ENCODE assay signal across 8 mouse cellular contexts in genomic region chr11:54931405-54932093, GRCm38 (mm10). TPM values are rescaled to one million over a fixed set of nuclear protein-coding genes. Genes with fewer than 3 reads are reported as not detected.
DNase-seq lines count a peak whose midpoint lies in the region; ATAC-seq and TF ChIP-seq lines count a peak whose summit lies in the region.
"Had no signal": no experiment of that assay in that cellular context is flagged by ENCODE, and none has a peak within 500 bp of the region (broad histone marks: within the 10 kb centered on the region; RNA-seq: fewer than 3 reads in every experiment).

No protein-coding gene starts in this region.

- no peak overlapping the region for H3K27ac ChIP-seq in intestine, embryonic 14.5 days (ENCODE audit: low read depth)
- no peak overlapping the region for H3K27ac ChIP-seq in intestine, embryonic 15.5 days
- H3K27ac ChIP-seq in thymus, adult 2 months (ENCODE audit: control insufficient read depth, insufficient read depth, low read length) = no peak overlapping the region

- DNase-seq in intestine, embryonic 14.5 days (ENCODE audit: low spot score) = peak; percentile 77
- DNase-seq in T-cell, adult 2 months (ENCODE audit: low spot score) = peak; percentile 62
- peak; percentile 21 for DNase-seq in forelimb bud, embryonic 11.5 days (ENCODE audit: low read depth, low spot score)
- peak; percentile 55 for DNase-seq in lung, postnatal 25 days (ENCODE audit: low spot score)
- peak; percentile 74 for DNase-seq in thymus, adult 2 months

- 68% methylated on average over 5 of the region's 5 CpGs for WGBS in intestine, embryonic 14.5 days
- 69% methylated on average over 5 of the region's 5 CpGs for WGBS in intestine, embryonic 15.5 days
- WGBS in thymus, adult 2 months = 85% methylated on average over 5 of the region's 5 CpGs

- H3K36me3 ChIP-seq in intestine, embryonic 14.5 days (ENCODE audit: control insufficient read depth, insufficient read depth, low read length) = peaks cover 74% of the 10 kb centered on the region
- peaks cover 30% of the 10 kb centered on the region for H3K36me3 ChIP-seq in intestine, embryonic 15.5 days
- peaks cover 92% of the 10 kb centered on the region for H3K36me3 ChIP-seq in thymus, adult 2 months (ENCODE audit: control insufficient read depth, insufficient read depth, low read length)

- no peaks in the 10 kb centered on the region for H3K9me3 ChIP-seq in intestine, embryonic 14.5 days (ENCODE audit: control insufficient read depth, low read length)
- no peaks in the 10 kb centered on the region for H3K9me3 ChIP-seq in intestine, embryonic 15.5 days

- no peak overlapping the region for H3K4me2 ChIP-seq in intestine, embryonic 14.5 days (ENCODE audit: low read length)
- H3K4me2 ChIP-seq in intestine, embryonic 15.5 days (replicated peaks) = no peak overlapping the region

- no peak overlapping the region for H3K9ac ChIP-seq in intestine, embryonic 14.5 days (ENCODE audit: low read length)
- no peak overlapping the region for H3K9ac ChIP-seq in intestine, embryonic 15.5 days

- ATAC-seq in intestine, embryonic 14.5 days (replicated peaks; ENCODE audit: low FRiP score, low TSS enrichment, low read depth) = no peak
- ATAC-seq in intestine, embryonic 15.5 days = no peak
- peak; percentile 48 for ATAC-seq in CD4-positive, CD25-positive, alpha-beta regulatory T cell, adult 4 months

- TF ChIP-seq CTCF in thymus, adult 2 months (IDR thresholded peaks at IDR 0.05; ENCODE audit: borderline replicate concordance, control insufficient read depth, extremely low read depth, insufficient read depth, low read length, poor library complexity) = no peak

- no peak for TF ChIP-seq POLR2A in thymus, adult 2 months (IDR thresholded peaks at IDR 0.05; ENCODE audit: control insufficient read depth, extremely low read depth, insufficient read depth, low read length, poor library complexity)

- no peaks in the 10 kb centered on the region for H3K27me3 ChIP-seq in intestine, embryonic 14.5 days (replicated peaks; ENCODE audit: control insufficient read depth, insufficient read depth, low read length)
- H3K27me3 ChIP-seq in intestine, embryonic 15.5 days (replicated peaks) = no peaks in the 10 kb centered on the region
- H3K27me3 ChIP-seq in thymus, adult 2 months (ENCODE audit: control insufficient read depth, insufficient read depth, low read length) = no peaks in the 10 kb centered on the region

- H3K4me1 ChIP-seq in intestine, embryonic 14.5 days (replicated peaks; ENCODE audit: control insufficient read depth, insufficient read depth, low read length) = 0 out of 2 replicates have a peak, but pooled peaks cover 3% of the 10 kb centered on the region
- H3K4me1 ChIP-seq in intestine, embryonic 15.5 days (replicated peaks) = peaks cover 3% of the 10 kb centered on the region; the same call in 1 of the 2 replicates
- H3K4me1 ChIP-seq in thymus, adult 2 months (replicated peaks; ENCODE audit: control insufficient read depth, insufficient read depth, low read length) = peaks cover 9% of the 10 kb centered on the region

- H3K4me3 ChIP-seq in intestine, embryonic 14.5 days (ENCODE audit: low read depth, low read length) = no peak overlapping the region
- no peak overlapping the region for H3K4me3 ChIP-seq in intestine, embryonic 15.5 days (replicated peaks)
- no peak overlapping the region for H3K4me3 ChIP-seq in thymus, adult 2 months (ENCODE audit: control insufficient read depth, insufficient read depth, low read length)
- H3K4me3 ChIP-seq: erythroblast, embryonic 14.5 days had no signal

RNA-seq across cellular contexts. Expression of gene Gpx3, which starts 29.3 kb away (rescaled TPM):
- polyA plus RNA-seq in intestine, embryonic 14.5 days (2014; fragmentation: Nextera tagmentation; extraction: Ambion mirVana) = 263 and 321 TPM in 2 replicates
- polyA plus RNA-seq in intestine, embryonic 15.5 days (2015; fragmentation: Nextera tagmentation; extraction: Ambion mirVana) = 308 and 352 TPM in 2 replicates
- 1 to 10 TPM; 1.2 to 1.3 TPM for polyA plus RNA-seq in CD4-positive, CD25-positive, alpha-beta regulatory T cell, adult 4 months (2017; shearing (Covaris generic))
- 120 and 133 TPM in 2 replicates for polyA plus RNA-seq in thymus, adult 2 months (2012; rRNA removed)

RNA-seq across cellular contexts. Expression of gene Tnip1, which starts 31.2 kb away (rescaled TPM):
- 20.5 and 20.9 TPM in 2 replicates for polyA plus RNA-seq in intestine, embryonic 14.5 days (2014; fragmentation: Nextera tagmentation; extraction: Ambion mirVana)
- 22.7 and 24.5 TPM in 2 replicates for polyA plus RNA-seq in intestine, embryonic 15.5 days (2015; fragmentation: Nextera tagmentation; extraction: Ambion mirVana)
- polyA plus RNA-seq in CD4-positive, CD25-positive, alpha-beta regulatory T cell, adult 4 months (2017; shearing (Covaris generic)) = 100 to 1,000 TPM in 1 of 2 experiments, 10 to 100 TPM in 1; 97.4 to 167 TPM
- polyA plus RNA-seq in thymus, adult 2 months (2012; rRNA removed) = 114 and 121 TPM in 2 replicates

Comparison
In these comparisons a context has a peak if more than half of its experiments do, and no peak if none do; other contexts are left out.
1. DNase-seq: peak in every context shown above with its lines; median percentile 77 in intestine, embryonic 14.5 days; 74 in thymus, adult 2 months; 62 in T-cell, adult 2 months; 55 in lung, postnatal 25 days; 21 in forelimb bud, embryonic 11.5 days.
2. RNA of gene Gpx3, which starts 29.3 kb away (polyA plus RNA-seq): 308 to 352 TPM in intestine, embryonic 15.5 days, 263 to 321 TPM in intestine, embryonic 14.5 days and 120 to 133 TPM in thymus, adult 2 months; 1.2 to 1.3 TPM in CD4-positive, CD25-positive, alpha-beta regulatory T cell, adult 4 months; every median in the first group is over 10 times any median in the second.